Mouse (Mus musculus): Measurements from ENCODE around the gene Myo7a. TPM values are rescaled to one million over a fixed set of nuclear protein-coding genes. Genes with fewer than 3 reads are reported as not detected.

Gene Myo7a
- total RNA-seq, 2 experiments from 2014 or later: 22.0 to 43.7 TPM

DNA sequence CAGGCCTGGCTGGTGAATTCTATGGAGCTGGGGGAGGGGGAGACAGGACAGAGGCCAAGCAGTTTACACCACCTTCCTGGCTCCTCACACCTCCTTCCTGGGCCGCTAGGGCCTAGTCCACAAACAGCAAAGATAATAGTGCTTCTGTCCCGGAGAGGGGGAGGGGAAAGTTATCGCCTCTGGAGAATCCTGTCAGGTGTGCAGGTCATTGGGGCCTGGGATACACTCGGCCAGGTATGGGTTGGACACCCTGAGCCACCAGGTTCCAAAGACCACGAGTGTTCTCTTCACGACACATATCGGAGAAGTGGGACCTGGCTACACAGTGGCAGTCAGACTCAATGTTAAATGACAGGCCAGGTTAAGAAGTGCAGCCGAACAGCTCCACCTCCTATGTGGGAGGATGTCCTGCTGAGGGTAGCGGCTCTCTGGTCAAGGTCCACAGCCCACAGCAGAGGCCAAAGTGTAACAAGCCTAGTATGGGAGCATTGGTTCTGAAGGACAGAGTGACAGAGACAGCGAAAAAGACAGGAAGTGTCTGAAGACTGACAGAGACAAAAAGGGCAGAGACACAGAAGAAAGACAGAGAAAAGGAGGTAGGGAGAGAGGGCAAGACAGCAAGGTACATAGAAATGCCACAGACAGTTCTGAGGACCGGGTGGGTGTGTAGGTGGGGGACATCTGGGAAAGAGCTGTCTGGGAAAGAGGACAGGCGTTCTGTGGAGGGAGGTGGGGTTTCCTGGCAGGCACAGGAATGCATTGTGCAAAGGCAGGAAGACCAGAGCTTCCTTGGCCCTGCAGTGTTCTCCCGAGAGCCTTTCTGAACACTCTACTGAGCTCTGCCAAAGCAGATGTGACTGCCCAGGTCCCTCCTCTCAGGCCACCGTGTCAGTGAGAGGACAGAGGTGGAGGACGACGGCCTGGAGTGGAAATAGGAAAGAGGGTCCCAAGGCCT, 14.6 kb downstream of the Myo7a start:
- no peak for ATAC-seq (replicated peaks; ENCODE audit: poor library complexity, severe bottlenecking)

DNA sequence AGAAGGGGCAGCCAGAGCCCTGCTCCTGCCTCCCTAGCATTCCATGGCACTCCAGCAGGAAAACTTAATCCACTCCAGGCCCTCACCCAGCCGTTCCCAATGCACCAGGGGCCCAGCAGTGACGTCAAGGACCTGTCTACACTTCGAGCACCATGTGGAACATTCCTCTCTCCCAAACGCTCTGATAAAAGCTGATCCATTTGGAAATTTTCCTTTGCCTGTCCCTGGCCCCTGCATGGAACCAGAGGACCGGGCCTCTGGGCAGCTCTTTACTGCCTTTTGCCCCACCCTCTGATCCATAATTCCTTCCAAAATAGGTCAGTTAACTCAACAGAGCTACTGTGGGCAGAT, 15.4 kb downstream of the Myo7a start:
- ATAC-seq (replicated peaks; ENCODE audit: poor library complexity, severe bottlenecking): no peak

DNA sequence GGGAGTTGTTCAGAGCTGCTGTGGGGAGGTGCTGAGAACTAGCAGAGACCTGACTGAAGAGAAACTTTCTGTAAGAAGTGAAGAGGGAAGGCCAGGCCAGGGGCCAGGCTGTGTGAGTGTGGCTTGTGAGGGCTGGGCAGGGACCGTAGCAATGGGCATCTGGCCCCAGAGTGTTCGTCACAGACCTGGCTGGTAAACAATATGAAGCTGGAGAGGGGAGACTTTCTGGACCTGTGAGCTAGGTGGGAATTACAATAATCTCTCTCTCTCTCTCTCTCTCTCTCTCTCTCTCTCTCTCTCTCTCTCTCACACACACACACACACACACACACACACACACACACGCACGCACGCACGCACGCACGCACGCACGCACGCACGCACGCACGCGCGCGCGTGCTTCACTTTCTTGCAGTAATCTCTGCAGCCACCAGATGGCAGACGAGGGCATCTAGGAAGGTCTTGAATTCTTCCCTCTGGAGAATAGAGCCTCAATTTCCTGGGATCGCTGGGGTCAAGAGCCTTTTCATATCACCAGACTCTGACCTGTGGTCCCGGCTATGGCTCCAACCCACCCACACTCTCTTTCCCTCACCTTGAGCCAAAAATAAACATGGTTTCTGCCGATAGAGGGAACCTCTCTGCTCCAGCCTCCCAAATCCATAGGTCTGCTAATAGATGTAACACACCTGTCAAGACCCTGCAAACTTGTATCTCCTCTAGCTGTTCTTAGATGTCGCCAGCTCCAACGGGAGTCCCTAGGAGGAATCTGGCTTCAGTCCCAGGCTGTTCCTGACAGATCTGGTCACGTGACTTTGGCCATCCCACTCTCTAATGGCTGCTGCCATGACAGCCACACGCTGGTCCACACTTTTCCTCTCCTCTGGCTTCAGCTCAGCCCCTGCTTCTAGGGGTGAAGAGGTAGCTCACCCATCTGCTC, 16.1 kb downstream of the Myo7a start:
- peak; percentile 70 for ATAC-seq (replicated peaks; ENCODE audit: poor library complexity, severe bottlenecking)

DNA sequence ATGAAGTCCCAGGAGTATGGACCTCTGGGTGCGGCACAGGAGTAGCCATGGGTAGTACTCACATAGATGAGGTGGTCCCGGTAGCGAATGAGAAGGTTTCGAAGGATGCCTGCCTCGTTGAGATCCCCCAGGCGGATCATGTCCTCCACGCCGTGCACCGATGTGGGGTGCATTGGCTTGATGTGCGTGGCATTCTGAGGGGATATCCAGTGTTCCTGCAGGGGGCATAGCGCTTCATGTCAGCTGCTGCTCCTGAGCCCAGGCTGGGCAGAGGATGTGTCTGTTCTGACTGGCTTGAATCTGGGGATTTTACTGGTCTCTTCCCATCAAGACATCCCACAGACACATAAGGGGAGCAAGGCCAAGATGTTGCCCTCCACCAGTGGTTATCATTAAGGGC, 16.8 kb downstream of the Myo7a start:
- no peak for ATAC-seq (replicated peaks; ENCODE audit: poor library complexity, severe bottlenecking)

DNA sequence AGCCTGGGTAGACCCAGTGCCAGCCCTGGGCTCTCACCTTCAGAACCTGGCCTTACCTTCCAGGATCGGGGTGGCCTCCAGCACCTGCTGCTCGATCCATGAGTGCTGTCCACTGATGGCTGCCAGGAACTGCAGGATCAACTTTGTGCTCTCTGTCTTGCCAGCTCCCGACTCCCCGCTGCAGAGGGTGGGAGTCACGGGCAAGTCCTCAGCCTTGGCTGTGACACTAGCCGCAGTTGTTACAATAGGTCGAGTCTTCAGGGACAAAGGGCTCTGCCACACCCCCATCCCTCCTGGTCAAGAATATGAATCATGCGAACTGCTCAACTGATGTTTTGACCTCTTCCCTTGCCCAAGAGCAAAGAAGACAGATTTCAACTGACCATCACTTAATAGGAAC, 21.8 kb downstream of the Myo7a start:
- no peak for ATAC-seq (replicated peaks; ENCODE audit: poor library complexity, severe bottlenecking)

DNA sequence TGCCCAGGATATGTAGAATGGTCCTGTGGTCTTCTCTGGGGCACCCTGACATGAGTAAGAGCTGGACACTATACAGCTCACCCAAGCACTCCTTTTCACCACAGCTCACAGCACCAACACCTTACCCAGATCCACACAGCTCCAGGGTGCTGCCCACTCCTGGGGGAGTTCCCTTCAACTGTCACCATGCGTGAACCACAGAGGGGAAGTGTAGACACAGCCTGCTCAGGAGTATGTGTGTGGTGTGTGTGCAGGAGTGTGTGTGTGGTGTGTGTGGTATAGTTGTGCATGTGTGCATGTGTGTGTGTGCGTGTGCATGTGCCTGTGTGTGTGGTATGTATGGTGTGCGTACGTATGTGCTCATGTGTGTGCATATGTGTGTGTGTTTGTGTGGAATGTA, 23.5 kb downstream of the Myo7a start:
- ATAC-seq (replicated peaks; ENCODE audit: poor library complexity, severe bottlenecking): peak; percentile 77

DNA sequence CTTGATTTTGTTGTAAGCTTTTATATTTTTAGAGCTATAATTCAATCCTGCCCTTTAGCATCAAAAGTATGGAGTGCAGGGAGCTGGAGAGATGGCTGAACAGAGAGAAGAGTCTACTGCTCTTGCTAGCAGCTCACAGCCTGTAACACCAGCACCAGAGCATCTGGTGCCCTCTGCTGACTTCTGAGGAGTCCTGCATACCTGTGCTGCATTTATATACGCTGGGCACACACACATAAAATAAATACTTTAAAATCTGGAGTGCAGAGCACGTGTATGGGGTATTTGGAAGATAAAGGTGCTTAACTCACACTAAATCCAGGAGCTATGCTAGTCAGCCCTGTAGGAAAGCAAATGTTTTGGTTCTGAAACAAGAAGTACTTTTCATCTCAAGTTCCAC, 33.0 kb downstream of the Myo7a start:
- ATAC-seq (replicated peaks; ENCODE audit: poor library complexity, severe bottlenecking): no peak

DNA sequence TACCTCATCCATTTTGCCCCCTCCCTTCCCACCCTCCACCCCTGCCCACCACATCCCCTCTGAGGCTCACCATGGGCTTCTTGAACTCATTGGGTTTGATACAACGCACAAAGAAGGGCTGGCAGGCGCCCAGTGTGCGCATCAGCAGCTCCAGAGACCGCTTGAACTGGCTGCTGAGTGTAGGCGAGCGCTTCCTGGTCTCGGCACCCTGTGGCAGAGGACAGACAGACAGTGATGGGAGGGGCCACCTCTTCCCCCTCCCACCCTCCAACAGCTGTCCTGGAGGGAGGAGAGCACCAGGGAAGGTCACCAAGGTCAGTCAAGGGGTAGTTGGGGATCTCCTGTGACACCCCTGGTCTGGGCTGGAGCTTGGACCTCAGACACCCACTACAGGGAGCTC, 34.0 kb downstream of the Myo7a start:
- ATAC-seq (replicated peaks; ENCODE audit: poor library complexity, severe bottlenecking): peak; percentile 45

DNA sequence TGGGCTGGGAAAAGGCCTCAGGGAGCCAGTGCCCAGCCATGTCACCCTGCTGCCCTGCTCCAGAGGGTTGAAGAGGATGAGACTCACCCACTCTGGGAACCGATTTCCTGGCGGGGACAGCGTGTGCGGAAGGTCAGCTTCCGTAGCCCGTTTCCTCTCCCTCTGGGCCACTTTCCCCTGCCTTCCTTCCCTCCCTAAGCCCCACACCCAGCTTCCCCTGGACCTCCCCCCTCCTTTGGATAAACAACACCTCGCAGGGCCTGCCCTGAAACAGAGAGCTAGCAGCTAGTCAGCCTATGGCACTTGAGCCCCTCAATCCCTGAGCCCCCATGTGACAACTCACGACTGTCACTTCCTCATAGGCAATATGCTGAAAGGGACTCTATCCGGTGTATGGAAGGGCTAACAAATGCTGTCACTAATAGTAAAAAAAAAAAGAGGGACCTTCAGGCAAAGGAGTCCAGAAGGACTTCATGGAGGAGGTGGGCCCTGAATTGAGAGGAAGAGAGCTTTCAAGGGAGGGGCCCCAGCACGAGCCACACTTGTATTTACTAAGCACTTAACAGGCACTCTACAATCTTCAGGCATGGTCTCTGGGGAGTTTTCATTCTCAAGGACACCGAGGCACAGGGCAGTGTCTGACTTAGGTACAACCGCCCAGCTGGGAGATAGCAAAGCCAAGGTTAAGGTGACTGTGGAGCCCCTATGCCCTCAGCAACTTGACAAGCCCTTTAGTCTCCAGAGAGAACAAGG, 34.6 kb downstream of the Myo7a start:
- peak; percentile 59 for ATAC-seq (replicated peaks; ENCODE audit: poor library complexity, severe bottlenecking)

DNA sequence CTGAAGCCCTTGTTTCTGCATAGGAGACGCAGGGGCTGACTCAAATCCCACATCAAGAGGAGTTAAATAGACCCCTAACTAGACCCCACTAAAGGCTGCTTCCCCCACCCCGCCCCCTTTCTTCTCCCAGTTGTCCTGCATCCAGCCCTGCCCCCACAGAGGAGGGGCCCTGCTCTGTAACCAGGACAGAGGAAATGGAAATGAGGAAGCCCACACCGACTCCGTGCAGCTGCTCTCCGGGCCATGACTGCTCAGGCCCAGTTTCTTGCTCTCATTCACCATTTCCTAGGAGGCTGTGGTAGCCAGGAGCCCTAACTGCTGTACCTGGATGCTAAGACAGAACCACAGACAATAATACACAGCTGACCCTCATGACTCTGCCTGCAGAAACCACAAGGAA, 36.9 kb downstream of the Myo7a start:
- peak; percentile 42 for ATAC-seq (replicated peaks; ENCODE audit: poor library complexity, severe bottlenecking)

DNA sequence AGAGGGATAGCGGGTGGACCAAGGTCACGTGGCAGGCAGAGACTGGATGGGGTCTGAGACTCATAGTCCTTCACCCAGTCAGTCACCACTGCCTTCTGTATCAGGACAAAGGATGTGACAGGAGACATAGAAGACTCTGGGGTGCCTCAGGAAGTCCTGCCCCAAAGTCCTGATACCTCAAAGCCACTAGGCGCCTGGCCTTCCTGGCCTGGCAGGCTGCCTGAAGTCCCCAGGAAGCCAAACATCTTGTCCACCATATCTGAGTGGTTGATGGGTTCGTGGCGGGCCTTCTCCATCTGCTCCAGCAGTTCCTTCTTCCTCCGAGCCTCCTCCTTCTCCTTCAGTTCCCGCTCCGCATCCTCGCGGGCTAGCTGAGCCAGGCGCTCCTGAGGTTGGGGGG, 41.9 kb downstream of the Myo7a start:
- no peak for ATAC-seq (replicated peaks; ENCODE audit: poor library complexity, severe bottlenecking)

DNA sequence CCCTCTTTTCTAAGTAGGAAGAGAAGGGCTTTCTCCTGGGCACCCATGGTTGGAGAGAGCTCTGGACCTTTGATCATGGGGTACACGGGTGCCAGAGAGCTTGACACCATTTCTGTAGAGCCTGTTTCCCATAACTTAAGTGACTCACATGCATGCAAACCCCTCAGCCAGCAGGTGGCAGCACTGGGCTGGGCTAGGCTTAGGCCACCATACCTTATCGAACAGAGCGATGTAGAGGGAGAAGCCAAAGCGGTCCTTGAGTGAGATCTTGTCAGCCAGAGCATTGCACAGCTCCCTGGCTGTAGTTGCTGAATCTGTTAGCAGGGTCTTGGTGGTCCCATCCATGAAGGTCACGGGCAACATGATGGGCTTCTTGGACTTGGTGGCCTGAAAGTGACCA, 47.7 kb downstream of the Myo7a start:
- peak; percentile 86 for ATAC-seq (replicated peaks; ENCODE audit: poor library complexity, severe bottlenecking)

DNA sequence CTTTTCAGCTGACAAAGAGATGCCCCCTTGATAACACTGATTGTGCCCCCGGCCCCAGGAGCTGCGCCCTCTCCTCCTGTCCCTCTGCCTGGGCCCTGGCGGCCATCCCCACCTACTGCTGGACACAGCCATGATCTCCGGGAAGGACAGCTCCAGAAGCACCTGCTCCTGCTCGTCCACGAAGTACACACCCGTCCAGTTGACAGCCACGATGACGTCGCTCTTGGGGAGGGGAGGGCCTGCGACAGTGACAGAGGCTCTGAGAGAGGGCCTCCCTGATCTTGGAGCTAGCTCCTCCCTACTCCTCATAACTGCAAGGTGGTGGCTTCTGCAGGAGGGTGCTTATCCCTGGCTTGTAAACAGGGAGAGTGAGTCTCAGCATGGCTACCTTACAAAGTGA, 53.1 kb downstream of the Myo7a start:
- ATAC-seq (replicated peaks; ENCODE audit: poor library complexity, severe bottlenecking): no peak

DNA sequence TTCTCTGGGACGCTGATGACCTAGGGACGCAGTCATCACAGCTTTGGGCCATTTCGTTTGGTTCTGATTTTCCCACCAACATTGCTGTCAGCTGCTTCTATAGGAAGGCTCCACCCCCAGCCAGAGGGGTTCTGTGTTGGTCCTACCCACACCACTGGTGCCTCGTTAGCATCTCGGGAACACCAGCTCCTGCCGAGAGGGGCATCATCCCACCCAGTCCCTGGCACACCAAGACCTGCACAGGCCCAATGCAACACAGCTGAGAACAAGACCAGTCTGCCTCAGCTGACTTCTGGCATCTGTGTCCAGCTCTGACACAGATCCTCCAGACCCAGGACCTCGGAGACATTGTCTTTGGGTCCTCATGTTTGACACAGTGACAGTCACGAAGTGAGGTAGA, 64.4 kb downstream of the Myo7a start:
- ATAC-seq (replicated peaks; ENCODE audit: poor library complexity, severe bottlenecking): no peak

DNA sequence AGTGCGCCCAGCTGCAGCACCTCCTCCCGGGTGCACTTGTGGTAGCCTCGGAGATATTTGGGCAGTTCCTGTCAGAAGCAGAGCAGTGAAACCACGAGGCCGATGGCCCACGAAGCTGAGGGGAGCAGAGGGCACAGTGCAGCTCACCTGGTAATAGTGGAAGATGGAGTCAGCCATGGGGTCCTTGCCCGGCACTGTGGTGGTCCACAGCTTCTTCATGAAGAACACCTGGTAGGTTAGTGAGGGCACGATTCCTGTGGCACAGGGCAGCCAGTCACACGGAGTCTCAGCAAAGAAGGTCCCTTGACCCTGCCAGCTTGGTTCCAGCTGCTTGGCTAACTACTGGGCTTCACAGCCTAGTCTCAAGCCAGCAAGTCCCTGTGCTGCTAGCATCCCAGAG, 64.9 kb downstream of the Myo7a start:
- ATAC-seq (replicated peaks; ENCODE audit: poor library complexity, severe bottlenecking): no peak

DNA sequence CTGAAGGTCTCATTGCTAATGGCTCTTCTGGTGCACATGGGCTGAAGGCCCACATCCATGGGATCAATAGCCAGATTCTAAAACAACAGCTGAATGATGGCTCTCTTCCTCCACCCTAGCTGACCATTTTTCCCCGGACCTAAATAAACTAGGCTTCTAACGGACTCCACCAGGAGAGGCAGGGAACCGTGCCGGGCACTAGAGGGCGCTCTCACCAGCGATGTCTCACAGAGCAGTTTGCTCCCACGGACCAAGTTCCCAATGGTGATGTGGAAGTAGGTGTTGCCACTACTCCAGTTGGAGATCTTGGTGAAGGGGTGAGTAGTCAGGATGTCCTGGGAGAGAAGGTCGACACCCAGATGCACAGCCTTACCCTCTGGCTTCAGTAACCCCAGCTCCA, 67.3 kb downstream of the Myo7a start:
- ATAC-seq (replicated peaks; ENCODE audit: poor library complexity, severe bottlenecking): peak; percentile 60

DNA sequence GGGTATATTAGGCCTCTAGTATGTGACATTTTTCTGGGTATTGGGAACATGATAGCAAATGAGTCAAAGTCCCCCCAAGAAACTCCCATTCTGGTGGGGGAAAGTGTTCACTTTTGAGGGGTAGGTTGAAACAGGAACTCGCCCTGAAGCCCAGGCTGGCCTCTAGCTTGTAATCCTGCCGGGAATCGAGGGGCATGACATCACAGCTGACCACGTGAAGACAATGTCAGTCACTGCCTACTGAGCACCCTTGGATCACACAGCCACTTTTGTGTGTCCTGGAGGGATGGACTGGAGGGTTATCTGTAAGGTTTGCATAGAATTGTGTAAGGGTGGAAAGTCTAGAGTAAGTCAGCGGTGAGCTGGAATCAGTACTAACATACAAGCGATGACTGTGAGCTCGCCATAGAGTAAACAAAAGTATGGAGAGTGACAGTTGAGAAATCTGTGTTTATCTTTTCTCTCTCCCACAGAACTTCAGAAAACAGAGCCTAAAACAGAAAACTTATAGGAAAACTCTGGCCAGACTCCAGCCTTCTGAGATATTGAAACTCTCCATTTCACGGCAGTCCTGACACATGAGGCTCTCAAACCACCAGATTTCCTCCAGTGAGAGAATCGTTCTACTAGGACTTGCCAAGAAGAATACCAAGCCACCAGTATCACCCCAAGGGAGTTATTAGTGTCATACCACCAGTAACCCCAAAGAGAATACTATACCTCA, 71.1 kb downstream of the Myo7a start:
- no peak for ATAC-seq (replicated peaks; ENCODE audit: poor library complexity, severe bottlenecking)

DNA sequence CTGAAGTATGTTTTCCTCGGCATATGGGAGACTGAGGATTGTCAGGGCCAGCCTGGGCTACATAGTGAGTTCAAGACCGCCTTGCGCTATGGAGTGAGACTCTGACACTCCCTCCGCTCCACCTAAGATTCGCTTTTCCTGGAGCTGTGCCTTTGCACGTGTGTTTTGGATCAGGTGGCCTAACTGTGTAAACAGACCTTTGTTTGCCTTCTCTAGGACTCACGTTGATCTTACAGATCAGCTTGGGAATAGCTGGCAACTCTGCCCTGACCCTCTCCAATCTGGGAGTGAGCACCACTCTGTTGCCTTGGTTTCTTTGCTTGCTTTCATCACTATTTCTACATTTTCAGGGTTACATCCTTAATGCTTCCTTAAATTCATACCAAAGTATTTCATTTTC, 116.7 kb downstream of the Myo7a start:
- no peak for ATAC-seq (replicated peaks; ENCODE audit: poor library complexity, severe bottlenecking)
